Mouse (Mus musculus) megakaryocyte, adult 5-6 weeks (primary cell): ENCODE data around the gene Ccm2l. TPM values are rescaled to one million over a fixed set of nuclear protein-coding genes. Genes with fewer than 3 reads are reported as not detected.

Source experiments
- ATAC-seq: 2 replicates; pipeline ENCODE4 v1.8.0; 2016; ENCODE audit warnings: mild to moderate bottlenecking, inconsistent platforms; ENCODE audit not compliant: poor library complexity, severe bottlenecking
- total RNA-seq, 2 experiments: library from RNA; stranded (forward) in 1 of 2; stranded (reverse) in 1 of 2; fragments of 153-499, 151-499 nt in 1 of 2; fragments of 221-1000, 200-1000 nt in 1 of 2; gene quantifications; 2 replicates each; pipeline versions ENCODE4 v1.2.3 to v1.2.4; 2015 to 2017

Gene Ccm2l
- total RNA-seq (2015), result 0.59 TPM in 1 of 2 replicates, not detected in the other
- total RNA-seq (2017), result 0.22 TPM in 1 of 2 replicates, not detected in the other

GRCm38 (mm10) chr2:153065747-153066508 lies at the start of gene Ccm2l:
TSS of gene Ccm2l (plus strand) at chr2:153065955.
- ATAC-seq, result peak; percentile 25

- ATAC-seq, result no peak
Observed at GRCm38 (mm10) chr2:153016786-153017185, 49.0 kb upstream of the Ccm2l start.

GRCm38 (mm10) chr2:153019355-153019754 lies 46.4 kb upstream of the Ccm2l start:
- no peak for ATAC-seq

- ATAC-seq, result no peak; the same call in 1 of the 2 replicates
Observed at GRCm38 (mm10) chr2:153021163-153021562, 44.6 kb upstream of the Ccm2l start.

GRCm38 (mm10) chr2:153022855-153023254 lies 42.9 kb upstream of the Ccm2l start:
- ATAC-seq, result no peak

GRCm38 (mm10) chr2:153026052-153026451 lies 39.7 kb upstream of the Ccm2l start:
- no peak for ATAC-seq

- ATAC-seq, result no peak
Observed at GRCm38 (mm10) chr2:153027501-153027900, 38.3 kb upstream of the Ccm2l start.

GRCm38 (mm10) chr2:153030422-153030821 lies 35.3 kb upstream of the Ccm2l start:
- ATAC-seq, result no peak

GRCm38 (mm10) chr2:153031126-153032082 lies 34.4 kb upstream of the Ccm2l start, which contains the start of gene Xkr7:
TSS of gene Xkr7 (plus strand) at chr2:153031852.
- ATAC-seq, result no peak

- ATAC-seq, result peak; percentile 94
Observed at GRCm38 (mm10) chr2:153032083-153032842, 33.5 kb upstream of the Ccm2l start.

GRCm38 (mm10) chr2:153032973-153033372 lies 32.8 kb upstream of the Ccm2l start:
- no peak for ATAC-seq

- no peak for ATAC-seq
Observed at GRCm38 (mm10) chr2:153033545-153034230, 32.1 kb upstream of the Ccm2l start.

GRCm38 (mm10) chr2:153036690-153037089 lies 29.1 kb upstream of the Ccm2l start:
- no peak for ATAC-seq

- no peak for ATAC-seq
Observed at GRCm38 (mm10) chr2:153043886-153044285, 21.9 kb upstream of the Ccm2l start.

- no peak for ATAC-seq
Observed at GRCm38 (mm10) chr2:153045884-153046299, 19.9 kb upstream of the Ccm2l start.

- peak; percentile 67 for ATAC-seq
Observed at GRCm38 (mm10) chr2:153047828-153048465, 17.8 kb upstream of the Ccm2l start.

- no peak for ATAC-seq
Observed at GRCm38 (mm10) chr2:153049288-153049996, 16.3 kb upstream of the Ccm2l start.

GRCm38 (mm10) chr2:153049997-153050358 lies 15.8 kb upstream of the Ccm2l start:
- ATAC-seq, result no peak

- no peak for ATAC-seq
Observed at GRCm38 (mm10) chr2:153051095-153051494, 14.7 kb upstream of the Ccm2l start.
